Mouse (Mus musculus): ENCODE measurements at regions not wholly inside any gene's neighbourhood (a gene's known extent, or its start where the extent isn't known, plus 50 kb on each side); places are given as distances from the start of the nearest gene placed in this dataset.

DNA sequence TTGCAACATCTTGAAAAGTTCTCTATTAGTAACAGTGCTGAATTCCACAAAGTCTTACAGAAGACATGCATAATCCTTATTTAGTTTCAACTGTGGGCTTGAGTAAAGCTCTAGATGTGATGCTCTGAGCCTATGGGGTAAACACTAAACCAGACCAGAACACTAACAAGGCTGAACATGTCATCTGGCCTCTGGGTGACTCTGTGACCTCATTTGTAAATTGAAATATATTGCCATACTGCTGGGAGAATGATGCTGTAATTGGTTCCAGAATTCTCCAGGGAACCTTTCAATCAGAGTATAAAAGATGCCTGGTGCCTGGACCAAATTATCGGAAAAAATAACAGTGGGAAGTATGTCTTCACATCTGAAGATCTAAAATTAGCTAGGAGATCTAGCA lies 309.9 kb upstream of the Megf9 start:
- DNase-seq, result no peak

DNA sequence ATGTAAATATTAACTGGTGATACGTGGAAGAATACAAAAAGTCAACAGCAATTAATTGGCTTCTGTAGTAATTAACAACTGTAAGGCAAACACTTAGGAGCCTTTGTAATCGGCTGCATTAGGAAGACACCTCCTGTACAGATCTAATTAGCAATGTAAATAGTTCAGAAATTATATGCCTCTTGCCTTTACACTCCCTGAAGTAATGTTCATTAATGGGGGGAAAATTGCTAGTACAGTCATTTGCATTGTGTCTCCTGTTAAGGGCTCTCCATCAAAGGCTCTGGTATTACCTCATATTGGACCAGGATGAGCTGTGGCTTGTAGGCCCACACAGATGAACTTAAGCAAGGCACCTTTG lies 276.1 kb upstream of the Megf9 start:
- DNase-seq, result no peak

DNA sequence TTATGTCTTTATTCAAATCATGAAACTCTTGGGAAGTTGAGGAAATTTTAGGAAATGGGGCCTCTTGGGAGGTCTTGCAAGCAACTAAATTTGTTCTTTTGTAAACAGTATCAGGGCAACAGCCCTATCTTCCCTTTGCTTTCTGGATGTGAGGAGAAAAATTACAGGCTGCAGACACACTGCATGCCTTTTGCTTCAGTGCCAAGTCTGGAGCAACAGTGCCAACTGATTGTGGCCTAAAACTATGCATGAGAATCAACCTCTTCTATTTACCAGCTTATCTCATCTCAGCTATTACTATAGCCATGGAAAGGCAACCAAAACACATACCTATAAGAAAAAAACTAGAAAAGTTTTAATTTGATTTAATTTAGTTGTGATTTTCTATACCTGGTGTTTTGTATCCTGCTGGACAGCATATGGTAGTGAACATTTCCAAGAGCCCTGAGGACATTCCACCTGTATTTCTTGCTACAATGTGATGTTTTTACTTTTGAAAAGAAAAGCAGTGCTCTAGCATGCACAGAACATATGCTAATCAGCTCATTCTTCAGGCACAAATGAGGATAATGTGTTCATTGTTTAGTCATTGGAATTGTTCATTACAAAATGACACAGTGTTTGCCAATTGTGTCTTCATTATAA lies 275.6 kb upstream of the Megf9 start:
- no peak for DNase-seq

DNA sequence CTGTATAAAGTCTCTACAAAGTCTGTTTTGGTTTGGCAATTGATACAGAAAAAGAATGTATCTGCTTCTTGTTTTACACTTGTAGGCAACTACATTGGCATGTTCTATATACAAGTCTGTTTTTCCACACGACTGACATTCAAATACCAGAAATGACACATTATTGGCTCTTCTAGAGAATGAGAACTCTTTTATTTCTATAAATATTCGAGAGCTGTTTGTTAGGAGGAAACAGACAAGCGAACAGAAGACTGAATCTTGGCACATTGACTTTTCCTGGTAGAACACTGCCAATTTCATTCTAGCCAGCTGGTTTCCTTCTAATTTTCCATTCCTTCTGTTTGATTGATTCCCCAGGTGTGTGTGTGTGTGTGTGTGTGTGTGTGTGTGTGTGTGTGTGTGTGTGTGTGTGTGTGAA lies 270.1 kb upstream of the Megf9 start:
- DNase-seq, result no peak

DNA sequence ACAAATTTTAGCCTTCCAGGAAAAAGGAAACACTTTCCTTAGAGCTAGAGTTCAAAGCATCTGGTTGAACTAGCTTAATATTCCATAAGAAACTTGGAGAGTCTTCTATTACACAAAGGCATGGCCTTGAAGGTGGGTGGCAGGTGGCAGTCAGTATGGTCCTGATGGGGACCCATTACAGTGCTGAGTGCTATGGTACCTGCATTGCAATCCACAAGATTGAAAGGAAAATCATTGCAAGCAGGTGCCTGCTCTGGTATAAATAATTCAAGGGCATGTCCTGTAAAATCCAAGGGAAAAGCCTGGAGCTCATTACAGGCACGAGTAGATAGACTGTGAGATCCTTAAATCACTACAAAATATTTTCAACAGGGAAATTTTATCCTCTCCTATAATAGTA lies 263.7 kb upstream of the Megf9 start:
- DNase-seq, result no peak

DNA sequence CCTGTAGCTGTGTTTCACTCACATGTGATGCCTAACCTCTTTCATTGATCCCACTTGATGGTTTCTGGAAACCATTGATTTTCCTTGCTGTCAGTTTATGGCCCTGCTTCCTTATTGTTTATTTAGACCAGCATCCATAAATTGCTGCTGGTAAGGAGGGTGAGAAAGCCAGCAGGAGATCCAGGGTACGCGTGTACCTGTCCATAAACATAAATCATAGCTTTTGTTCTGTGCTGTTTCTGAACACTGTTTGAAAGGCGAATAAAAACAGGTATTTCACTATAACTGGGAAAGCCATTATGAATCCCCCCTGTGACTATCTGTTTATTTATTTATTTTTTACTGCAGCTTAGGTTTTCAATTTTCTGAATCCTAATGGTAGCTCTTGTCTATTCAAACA lies 263.1 kb upstream of the Megf9 start:
- DNase-seq, result no peak

DNA sequence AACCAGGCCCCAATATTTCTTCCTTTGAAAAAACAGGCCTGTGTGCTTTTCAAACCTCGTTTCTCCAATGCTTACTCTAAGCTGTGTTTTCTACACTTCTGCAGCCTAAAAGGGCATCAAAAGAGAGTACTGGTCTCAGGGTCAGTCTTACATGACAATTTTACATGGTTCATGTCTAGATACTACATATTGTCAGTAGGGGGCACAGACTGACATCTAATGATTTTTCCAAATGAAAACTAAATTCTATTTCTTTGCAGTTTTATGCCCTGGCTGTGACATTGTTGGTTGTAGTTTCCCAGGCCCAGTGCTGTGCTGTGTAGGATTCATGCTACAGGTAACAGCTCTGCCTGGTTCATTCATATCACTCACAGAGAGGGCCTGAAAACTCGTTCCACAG lies 248.7 kb upstream of the Megf9 start:
- no peak for DNase-seq

DNA sequence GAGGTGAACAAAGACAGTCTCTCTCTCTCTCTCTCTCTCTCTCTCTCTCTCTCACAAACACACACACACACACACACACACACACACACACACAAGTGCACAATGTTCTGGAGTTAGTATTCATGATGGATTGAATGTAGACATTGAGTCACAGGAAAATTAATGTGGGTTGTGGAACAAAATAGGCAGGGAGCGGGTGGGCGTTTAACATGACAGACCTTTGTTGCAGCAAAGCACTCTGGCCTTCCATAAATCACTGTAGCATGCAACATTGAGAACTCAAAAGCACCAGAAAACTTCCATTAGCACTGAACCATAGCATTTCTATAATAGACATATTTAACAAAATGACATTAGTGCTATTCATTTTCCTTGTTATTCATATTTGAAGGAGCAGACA lies 246.8 kb upstream of the Megf9 start:
- no peak for DNase-seq

DNA sequence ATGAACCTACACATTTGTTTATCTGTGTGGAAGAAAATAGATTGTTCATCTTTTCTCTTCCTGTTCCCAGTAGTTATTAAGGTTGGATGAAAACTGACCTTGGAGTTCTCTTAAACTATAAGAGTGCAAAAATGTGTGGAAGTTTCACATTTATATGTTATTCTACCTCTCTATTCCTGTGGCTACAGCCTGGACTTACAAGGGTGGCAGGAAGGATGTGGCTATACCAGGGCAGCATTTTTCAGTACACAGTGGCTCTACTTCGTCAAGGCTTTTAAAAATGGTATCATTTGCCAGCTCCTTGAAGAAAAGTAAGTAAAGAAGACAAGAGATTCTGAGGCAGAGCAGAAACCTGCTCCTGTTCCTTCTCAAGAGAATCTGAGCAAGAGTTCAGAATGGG lies 241.5 kb upstream of the Megf9 start:
- DNase-seq, result no peak

DNA sequence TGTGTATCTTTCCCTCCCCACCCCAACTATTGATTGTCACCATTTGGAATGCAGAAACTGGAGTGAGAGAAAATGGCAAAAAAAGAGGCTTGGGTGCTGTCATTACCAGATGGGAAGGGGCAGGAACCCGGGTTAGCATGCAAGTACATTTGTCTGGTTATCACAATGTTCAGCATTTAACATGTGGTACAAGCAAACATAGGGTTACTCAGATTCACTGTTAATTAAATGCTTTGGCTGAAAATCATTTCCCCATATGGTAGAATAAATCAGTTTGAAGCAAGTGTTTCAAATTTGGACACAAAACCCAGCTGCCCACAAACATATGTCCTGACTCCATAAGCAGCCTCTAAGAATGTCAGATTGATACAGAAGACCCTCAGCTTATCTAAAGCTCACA lies 208.6 kb upstream of the Megf9 start:
- DNase-seq, result no peak

DNA sequence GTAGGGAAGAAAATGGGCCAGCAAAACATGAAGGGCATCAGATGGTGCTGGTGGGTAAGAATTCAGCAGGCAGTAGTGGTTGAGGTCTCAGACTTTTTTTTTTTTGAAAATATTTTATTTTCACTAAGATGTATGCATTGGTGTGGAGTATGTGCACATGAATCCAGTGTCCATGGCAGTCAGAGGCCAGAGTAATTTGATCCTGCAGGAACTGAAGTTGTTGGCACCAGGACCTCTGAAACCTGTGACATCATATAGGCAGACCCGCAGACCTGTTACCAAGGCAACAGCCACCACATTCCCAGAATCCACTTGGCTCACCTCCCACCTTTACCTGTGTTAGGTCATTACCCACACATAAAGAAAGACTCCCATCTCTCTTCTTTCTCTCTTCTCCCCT lies 207.2 kb upstream of the Megf9 start:
- no peak for DNase-seq

DNA sequence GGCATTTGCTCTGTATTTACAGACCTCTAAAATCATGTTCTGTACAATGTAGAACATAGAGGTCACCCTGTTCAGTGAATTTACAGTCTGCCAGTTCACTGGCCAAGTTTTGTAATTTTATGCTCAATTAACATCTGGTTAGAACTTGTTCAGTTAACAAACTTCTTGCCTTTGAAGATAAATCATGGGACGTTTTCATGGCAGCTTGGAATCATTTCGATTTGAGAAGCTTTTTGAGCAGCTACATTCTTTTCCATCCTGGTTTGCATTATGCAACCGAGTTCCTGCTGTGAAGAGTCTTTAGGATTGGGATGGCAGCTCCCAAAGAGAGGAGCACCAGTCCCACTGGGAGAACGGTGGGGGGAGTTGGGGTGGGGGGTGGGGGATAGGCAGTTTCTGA lies 206.3 kb upstream of the Megf9 start:
- no peak for DNase-seq

DNA sequence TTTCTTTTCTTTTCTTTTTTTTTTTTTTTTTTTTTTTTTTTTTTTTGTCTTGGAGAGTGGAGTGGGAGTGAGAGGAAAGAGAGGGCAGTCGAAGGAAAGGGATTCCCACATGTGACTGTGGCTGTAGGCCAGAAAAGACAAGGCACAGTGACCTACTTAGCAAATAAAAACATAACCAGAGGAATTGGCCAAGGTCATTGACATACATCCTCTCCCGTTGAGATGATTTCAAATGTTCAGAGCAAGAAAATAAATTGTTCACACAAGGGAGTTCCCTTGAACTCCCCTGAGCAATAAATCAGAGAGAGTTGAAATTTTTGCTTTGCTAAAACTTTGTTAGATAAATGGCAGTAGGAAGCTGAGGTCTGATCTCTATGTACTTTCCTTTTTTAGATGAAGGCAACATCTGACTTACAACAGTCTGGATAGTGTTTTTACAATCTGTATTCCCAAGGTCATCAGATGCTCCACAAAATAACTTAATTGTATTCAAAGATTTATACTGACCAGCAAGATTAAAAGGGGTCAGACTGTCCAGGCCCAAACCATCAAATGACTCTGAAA lies 174.4 kb upstream of the Megf9 start:
- peak; percentile 66 for DNase-seq

DNA sequence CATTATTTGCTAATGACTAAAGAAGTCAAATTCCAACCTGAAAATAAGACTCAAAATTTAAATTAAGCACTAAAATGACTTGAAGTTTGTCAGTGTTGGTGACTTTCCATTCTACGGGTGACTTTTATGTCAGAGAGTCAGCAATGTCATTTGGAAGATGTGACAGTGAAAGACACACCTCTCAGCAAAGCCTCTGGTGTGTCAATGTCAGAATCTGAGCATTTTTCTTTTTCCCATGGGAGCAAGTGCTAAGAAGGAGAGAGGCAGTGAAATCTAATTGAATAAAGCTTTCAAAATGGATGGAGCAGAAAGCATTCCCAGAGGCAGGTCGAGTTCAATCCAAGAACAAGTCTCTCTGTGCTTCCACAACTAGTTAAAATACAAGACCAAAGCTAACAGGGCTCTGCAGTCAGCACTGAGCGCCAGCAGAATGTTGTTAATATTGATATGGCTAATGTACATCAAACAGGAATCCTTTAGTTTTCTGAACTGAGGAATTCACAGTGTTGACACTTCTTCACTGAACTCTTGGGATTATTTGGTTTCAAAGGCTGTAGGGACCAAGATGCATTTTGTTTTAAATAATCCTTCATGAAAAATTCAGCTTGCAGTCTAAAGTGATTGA lies 170.4 kb upstream of the Megf9 start:
- no peak for DNase-seq

DNA sequence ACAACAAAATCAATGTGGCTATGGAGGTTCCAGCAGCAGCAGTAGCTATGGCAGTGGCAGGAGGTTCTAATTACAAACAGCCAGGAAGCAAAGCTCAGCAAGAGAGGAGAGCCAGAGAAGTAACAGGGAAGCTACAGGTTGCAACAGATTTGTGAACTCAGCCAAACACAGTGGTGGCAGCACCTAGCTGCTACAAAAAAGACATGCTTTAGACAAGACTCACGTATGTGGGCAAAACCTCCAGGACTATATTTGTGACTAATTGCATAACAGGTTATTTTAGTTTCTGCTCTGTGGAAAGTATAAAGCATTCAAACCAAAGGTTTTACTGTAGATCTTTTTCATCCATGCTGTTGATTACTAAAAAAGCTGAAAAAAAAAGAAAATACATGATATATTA lies 166.1 kb upstream of the Megf9 start:
- no peak for DNase-seq

DNA sequence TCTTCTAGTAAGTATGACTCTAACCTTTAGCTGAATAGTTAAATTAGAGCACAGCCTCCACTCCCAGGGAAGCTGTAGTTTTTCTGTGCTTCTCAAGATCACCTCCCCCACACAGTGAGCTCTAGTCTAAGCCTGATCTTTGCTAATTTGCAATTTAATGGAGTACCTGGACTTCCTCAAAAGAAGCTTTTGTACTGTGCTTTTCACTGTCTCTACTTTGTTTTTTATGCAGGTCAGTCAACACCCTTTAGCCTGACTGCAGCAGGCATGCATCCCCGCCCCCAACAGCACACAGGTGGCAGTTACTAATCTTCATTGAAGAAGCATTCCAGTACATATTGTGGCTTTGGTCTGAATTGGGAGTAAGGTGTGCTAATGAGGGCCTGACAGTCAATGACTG lies 129.4 kb upstream of the Megf9 start:
- DNase-seq, result no peak

DNA sequence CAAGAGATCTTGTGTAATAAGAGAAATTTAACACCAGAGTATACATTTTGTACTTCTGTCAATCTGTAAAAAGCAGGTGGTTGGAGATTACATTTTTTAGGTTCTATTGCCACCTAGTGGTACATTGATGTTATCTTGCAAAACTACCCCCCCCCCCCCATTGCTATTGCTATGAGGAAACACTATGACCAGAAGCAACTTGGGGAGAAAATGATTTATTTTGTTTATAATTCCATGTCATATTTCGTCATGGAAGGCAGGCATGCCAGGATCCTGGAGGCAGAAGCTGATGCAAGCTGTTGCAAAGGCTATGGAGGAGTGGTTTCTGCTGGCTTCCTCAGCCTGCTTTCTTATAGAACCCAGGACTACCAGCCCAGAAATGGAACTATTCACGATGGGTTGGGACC lies 86.6 kb upstream of the Megf9 start:
- DNase-seq, result peak; percentile 64

DNA sequence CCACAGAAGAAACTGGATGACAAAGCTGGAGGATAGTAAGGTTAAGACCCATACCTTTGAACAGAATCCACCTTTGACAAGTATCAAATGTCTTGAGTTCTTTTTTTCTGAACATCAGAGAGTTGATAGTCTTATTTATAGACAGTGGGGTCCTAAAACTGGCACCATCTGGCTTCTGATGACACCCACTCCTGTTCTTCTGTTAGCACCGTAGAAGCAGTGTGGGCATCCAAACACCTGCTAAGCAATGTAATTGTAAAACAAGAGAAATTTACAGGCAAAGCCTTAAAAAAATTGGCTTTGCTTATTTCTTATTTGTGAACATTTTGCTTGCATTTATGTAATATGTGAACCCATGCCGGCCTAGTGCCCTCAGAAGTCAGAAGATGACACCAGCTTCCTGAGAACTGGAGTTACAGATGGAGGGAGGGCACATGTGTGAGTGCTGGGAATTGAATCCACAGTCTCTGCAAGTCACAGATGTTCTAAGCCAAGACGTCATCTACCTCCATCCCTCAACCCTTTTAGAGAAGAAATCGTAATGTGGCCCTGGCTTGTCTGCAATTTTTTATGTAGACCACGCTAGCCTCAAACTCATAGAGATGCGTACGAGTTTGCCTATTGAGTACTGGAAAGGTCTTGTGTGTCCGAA lies 85.0 kb upstream of the Megf9 start:
- DNase-seq, result no peak

DNA sequence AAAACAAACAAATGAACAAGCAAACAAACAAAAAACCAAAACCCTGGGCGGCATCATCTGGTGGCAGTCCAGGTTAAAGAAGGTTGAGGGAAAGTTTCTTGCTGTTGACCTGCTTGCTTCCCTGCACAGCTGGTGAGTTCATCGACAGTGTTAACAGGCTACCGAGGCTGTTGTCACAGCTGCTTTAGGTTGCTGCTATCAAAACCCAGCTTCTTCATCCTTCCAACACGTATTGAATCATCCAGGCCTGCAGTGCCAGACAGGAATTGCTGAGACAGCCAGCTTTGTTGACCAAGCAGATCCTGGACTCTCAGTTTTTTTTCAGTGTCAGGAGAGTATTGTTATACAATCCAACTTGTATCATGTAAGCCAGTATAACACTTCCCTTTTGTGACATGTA lies 81.0 kb upstream of the Megf9 start:
- DNase-seq, result no peak

DNA sequence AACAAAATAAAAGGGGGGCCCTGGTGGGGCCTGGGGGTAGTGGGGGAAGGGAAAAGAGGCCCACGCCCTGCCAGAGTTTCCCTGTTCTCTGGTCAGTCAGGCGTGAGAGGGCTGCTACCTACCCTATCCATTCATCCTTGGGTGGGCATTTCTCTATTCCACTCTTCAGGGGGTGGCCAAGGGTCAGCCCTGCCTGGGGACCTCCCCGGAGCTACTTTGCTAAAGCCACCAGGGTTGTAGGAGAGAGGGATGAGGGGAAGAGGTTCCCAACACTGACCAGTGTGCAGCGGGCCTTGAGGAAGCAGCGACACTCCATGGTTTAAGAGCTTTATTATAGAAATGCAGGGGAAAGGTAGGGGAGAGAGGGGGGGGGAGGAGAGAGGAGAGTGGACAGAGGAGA lies 79.6 kb upstream of the Megf9 start:
- no peak for DNase-seq

DNA sequence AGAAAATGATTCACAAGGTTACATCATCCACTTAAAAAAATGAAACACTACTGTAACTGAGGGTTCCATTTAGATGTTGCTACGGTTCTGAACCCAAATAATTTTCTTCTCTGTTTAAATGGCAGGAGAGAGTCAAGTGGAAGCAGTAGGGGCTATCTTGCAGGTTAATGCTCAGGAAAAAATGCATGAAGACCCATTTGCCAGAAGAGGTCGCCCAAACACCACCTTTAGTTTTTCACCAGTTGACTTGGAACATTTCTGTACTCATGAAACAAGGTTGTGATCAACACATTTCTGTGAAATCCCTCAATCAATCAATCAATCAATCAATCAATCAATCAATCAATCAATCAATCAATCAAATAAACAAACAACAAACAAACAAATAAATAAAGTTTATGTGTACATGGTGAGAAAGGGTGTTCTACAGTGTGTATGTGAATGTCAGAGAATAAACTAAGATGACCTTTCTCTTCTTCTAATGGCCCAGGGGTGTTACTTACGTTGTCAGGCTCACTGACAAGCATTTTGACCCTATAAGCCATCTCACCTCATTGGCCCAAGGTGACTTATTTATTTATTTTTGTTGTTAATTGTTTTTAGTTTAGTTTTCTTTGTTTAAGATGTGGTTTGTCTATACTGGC lies 68.5 kb upstream of the Megf9 start:
- peak; percentile 33 for DNase-seq

DNA sequence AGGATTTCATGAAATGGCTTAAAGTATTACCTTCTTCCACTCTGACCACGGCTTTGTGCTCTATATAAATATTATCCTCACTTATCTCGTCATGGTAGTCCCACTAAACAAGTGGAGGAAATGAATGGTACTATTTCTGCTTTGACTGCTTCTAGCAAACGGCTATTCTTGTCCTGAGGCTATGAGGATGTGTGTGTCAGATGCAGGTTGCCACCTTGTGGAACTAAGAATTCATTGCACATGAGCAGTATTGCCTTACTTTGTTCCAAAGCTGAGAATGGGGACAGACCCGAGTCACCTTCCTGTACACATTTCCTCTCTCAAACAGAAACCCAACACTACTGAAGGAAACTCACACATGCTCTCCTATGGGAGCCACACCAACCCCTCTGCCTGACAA lies 66.5 kb upstream of the Megf9 start:
- peak; percentile 11 for DNase-seq

All from adrenal gland, adult 2 months (tissue).